Mouse (Mus musculus) layer of hippocampus, postnatal 36 days (tissue): ENCODE results near the gene Upk1a. TPM values are rescaled to one million over a fixed set of nuclear protein-coding genes. Genes with fewer than 3 reads are reported as not detected.

Source experiments
- DNase-seq, 2 experiments: peaks; one replicate each; pipeline ENCODE4 v3.0.0; 2022
- microRNA-seq, 2 experiments: library from miRNA; unstranded; fragments of <30 nt; microRNA quantifications; one replicate each; pipeline ENCODE4 v1.2.0; 2021
- total RNA-seq, 2 experiments: library from RNA; stranded (reverse); gene quantifications; 2 replicates each; pipeline ENCODE4 v1.2.3; 2021

Gene Upk1a
- total RNA-seq, 2 experiments from 2014 or later = 0.25 TPM; not detected in 1

- DNase-seq = no peak
Measured at GRCm38 (mm10) chr7:30572389-30572788, 40.3 kb downstream of the Upk1a start.

- DNase-seq = no peak
Measured at GRCm38 (mm10) chr7:30567555-30567954, 45.1 kb downstream of the Upk1a start.

GRCm38 (mm10) chr7:30566033-30566432, 46.6 kb downstream of the Upk1a start:
- no peak for DNase-seq

GRCm38 (mm10) chr7:30564970-30565571, 47.6 kb downstream of the Upk1a start, which contains the start of gene Igflr1:
TSS of gene Igflr1 (plus strand) at chr7:30565427.
- DNase-seq = no peak

GRCm38 (mm10) chr7:30563906-30564280, 48.8 kb downstream of the Upk1a start:
- no peak for DNase-seq

- peak; percentile 92 to 94 for DNase-seq
Measured at GRCm38 (mm10) chr7:30563117-30563905, 49.3 kb downstream of the Upk1a start, which contains the start of the genes U2af1l4, Gm49396 and Psenen. TSS of gene U2af1l4 (plus strand) at chr7:30563301. TSS of gene Gm49396 (plus strand) at chr7:30563344. TSS of gene Psenen (minus strand) at chr7:30563627.

- peak in 1 of 2 experiments; percentile 58 for DNase-seq
Measured at GRCm38 (mm10) chr7:30562526-30563116, 50.0 kb downstream of the Upk1a start.

- no peak for DNase-seq
Measured at GRCm38 (mm10) chr7:30560296-30560695, 52.4 kb downstream of the Upk1a start.

GRCm38 (mm10) chr7:30559443-30559954, 53.1 kb downstream of the Upk1a start, which contains the start of gene Lin37:
TSS of gene Lin37 (minus strand) at chr7:30559838.
- DNase-seq = peak; percentile 97 to 99

GRCm38 (mm10) chr7:30558656-30559442, 53.8 kb downstream of the Upk1a start:
- DNase-seq = no peak

- no peak for DNase-seq
Measured at GRCm38 (mm10) chr7:30557901-30558514, 54.6 kb downstream of the Upk1a start.

- DNase-seq = no peak
Measured at GRCm38 (mm10) chr7:30556894-30557536, 55.6 kb downstream of the Upk1a start.

- DNase-seq = no peak
Measured at GRCm38 (mm10) chr7:30553810-30554584, 58.6 kb downstream of the Upk1a start.

Small RNAs within 50 kb of the gene (microRNA-seq; reads per million reads assigned to microRNA genes)
- 1.1 to 1.2 reads per million in 2 experiments for gene Mir3569

Other genes starting within 250 kb of the Upk1a start
- gene Tyrobp, start 199.1 kb downstream of the Upk1a start, total RNA-seq = 10 to 100 TPM; 27.4 to 30.2 TPM
- not detected for gene Hcst, start 193.0 kb downstream of the Upk1a start, total RNA-seq
- gene Nfkbid, start 191.1 kb downstream of the Upk1a start, total RNA-seq = 1 to 10 TPM; 3.1 to 3.4 TPM
- 1,000 to 10,000 TPM; 1,244 to 1,325 TPM for gene Aplp1, start 167.3 kb downstream of the Upk1a start, total RNA-seq
- 10 to 100 TPM; 12.3 to 21.0 TPM for gene Kirrel2, start 155.2 kb downstream of the Upk1a start, total RNA-seq
- 1 to 10 TPM; 1.2 TPM for gene Nphs1, start 154.5 kb downstream of the Upk1a start, total RNA-seq
- gene Prodh2, start 119.2 kb downstream of the Upk1a start, total RNA-seq = under 1 TPM in 1 of 2 experiments, not detected in 1; 0.73 TPM
- gene Arhgap33, start 77.8 kb downstream of the Upk1a start, total RNA-seq = 100 to 1,000 TPM; 104 to 111 TPM
- gene Hspb6, start 60.7 kb downstream of the Upk1a start, total RNA-seq = 1 to 10 TPM; 3.3 to 3.7 TPM
- 1 to 10 TPM; 5.7 to 6.9 TPM for gene Proser3, start 60.5 kb downstream of the Upk1a start, total RNA-seq
- 10 to 100 TPM; 46.4 to 50.1 TPM for gene Lin37, start 53.0 kb downstream of the Upk1a start, total RNA-seq
- 10 to 100 TPM; 69.0 to 72.2 TPM for gene U2af1l4, start 49.5 kb downstream of the Upk1a start, total RNA-seq
- 10 to 100 TPM; 10.9 to 11.1 TPM for gene Gm49396, start 49.5 kb downstream of the Upk1a start, total RNA-seq
- 10 to 100 TPM; 79.8 to 92.4 TPM for gene Psenen, start 49.2 kb downstream of the Upk1a start, total RNA-seq
- gene Igflr1, start 47.4 kb downstream of the Upk1a start, total RNA-seq = 1 to 10 TPM; 5.5 to 7.0 TPM
- 10 to 100 TPM; 42.3 to 53.4 TPM for gene Kmt2b, start 24.1 kb downstream of the Upk1a start, total RNA-seq
- gene Zbtb32, start 13.9 kb downstream of the Upk1a start, total RNA-seq = not detected
- gene Cox6b1, start 13.3 kb upstream of the Upk1a start, total RNA-seq = 100 to 1,000 TPM; 609 to 715 TPM
- not detected for gene Etv2, start 23.0 kb upstream of the Upk1a start, total RNA-seq
- gene Rbm42, start 37.5 kb upstream of the Upk1a start, total RNA-seq = 10 to 100 TPM; 72.4 to 76.0 TPM
- 1 to 10 TPM; 4.7 to 5.0 TPM for gene Haus5, start 52.1 kb upstream of the Upk1a start, total RNA-seq
- not detected for gene Pmis2, start 58.8 kb upstream of the Upk1a start, total RNA-seq
- gene 2200002J24Rik, start 86.1 kb upstream of the Upk1a start, total RNA-seq = not detected
- gene Atp4a, start 99.4 kb upstream of the Upk1a start, total RNA-seq = under 1 TPM; 0.35 to 0.70 TPM
- 100 to 1,000 TPM; 107 to 118 TPM for gene Tmem147, start 116.7 kb upstream of the Upk1a start, total RNA-seq
- gene Gapdhs, start 130.8 kb upstream of the Upk1a start, total RNA-seq = not detected
- gene Sbsn, start 138.6 kb upstream of the Upk1a start, total RNA-seq = 1 to 10 TPM; 6.4 to 9.7 TPM
- gene Dmkn, start 150.9 kb upstream of the Upk1a start, total RNA-seq = under 1 TPM in 1 of 2 experiments, not detected in 1; 0.91 TPM
- not detected for gene Krtdap, start 175.0 kb upstream of the Upk1a start, total RNA-seq
- not detected for gene Ffar2, start 210.9 kb upstream of the Upk1a start, total RNA-seq
- not detected for gene Ffar3, start 243.3 kb upstream of the Upk1a start, total RNA-seq
- gene Ffar1, start 248.7 kb upstream of the Upk1a start, total RNA-seq = not detected